In genomic region chr5:120674229-120675145, GRCm38 (mm10) we compare ENCODE assay signal across 9 mouse cellular contexts. TPM values are rescaled to one million over a fixed set of nuclear protein-coding genes. Genes with fewer than 3 reads are reported as not detected.
DNase-seq lines count a peak whose midpoint lies in the region; ATAC-seq and TF ChIP-seq lines count a peak whose summit lies in the region.
"Had no signal": no experiment of that assay in that cellular context is flagged by ENCODE, and none has a peak within 500 bp of the region (broad histone marks: within the 10 kb centered on the region; RNA-seq: fewer than 3 reads in every experiment).

No protein-coding gene starts in this region.

- no peaks in the 10 kb centered on the region for H3K9me3 ChIP-seq in stomach, embryonic 15.5 days
- H3K9me3 ChIP-seq: midbrain, embryonic 12.5 days had no signal

- H3K36me3 ChIP-seq in stomach, embryonic 15.5 days, result no peaks in the 10 kb centered on the region
- H3K36me3 ChIP-seq: midbrain, embryonic 12.5 days had no signal

- WGBS in bone marrow, adult 2 months, result 27% methylated on average over 21 of the region's 21 CpGs
- 25% methylated on average over 21 of the region's 21 CpGs for WGBS in stomach, embryonic 15.5 days

- no peaks in the 10 kb centered on the region for H3K27me3 ChIP-seq in stomach, embryonic 15.5 days (replicated peaks)

- intact Hi-C loops in left cerebral cortex, postnatal 4 days (cut with DNase I), result loop anchor here (5.0 kb wide), 1 partner anchor 52 kb away; no protein-coding TSS in a partner anchor
- intact Hi-C loops in left cerebral cortex, postnatal 25 days (cut with DNase I), result loop anchor here (1.0 to 10.0 kb wide), 2 partner anchors 74 to 170 kb away; partner anchors contain the start of gene Plbd2

- no peak for TF ChIP-seq POLR2A in bone marrow, adult 2 months (IDR thresholded peaks at IDR 0.05; ENCODE audit: borderline replicate concordance, control insufficient read depth, low read depth, low read length)

- peak; percentile 70 for DNase-seq in left cerebral cortex, postnatal 4 days
- DNase-seq in left cerebral cortex, postnatal 25 days (ENCODE audit: low spot score in 2 of 2), result no peak
- DNase-seq in induced T-regulatory cell, adult 2 months (ENCODE audit: low read depth), result peak; percentile 59
- no peak for DNase-seq in frontal cortex, adult 2 months (ENCODE audit: extremely low spot score in 1 of 2, low spot score in 1 of 2)

- H3K27ac ChIP-seq in bone marrow, adult 2 months (ENCODE audit: control insufficient read depth, insufficient read depth, low read depth, low read length, poor library complexity), result peak overlapping the region; percentile 24
- H3K27ac ChIP-seq in stomach, embryonic 15.5 days, result no peak overlapping the region
- H3K27ac ChIP-seq: midbrain, embryonic 12.5 days had no signal

- no peak overlapping the region for H3K4me3 ChIP-seq in bone marrow, adult 2 months (replicated peaks; ENCODE audit: control insufficient read depth, low read depth, low read length)
- no peak overlapping the region for H3K4me3 ChIP-seq in stomach, embryonic 15.5 days (replicated peaks)
- H3K4me3 ChIP-seq: midbrain, embryonic 12.5 days had no signal

- TF ChIP-seq CTCF in bone marrow, adult 2 months (IDR thresholded peaks at IDR 0.05; ENCODE audit: control insufficient read depth, insufficient read depth, low read length), result no peak

- no peaks in the 10 kb centered on the region for H3K4me1 ChIP-seq in bone marrow, adult 2 months (ENCODE audit: control insufficient read depth, insufficient read depth, low read length)
- H3K4me1 ChIP-seq in stomach, embryonic 15.5 days, result 0 out of 2 replicates have a peak, but pooled peaks cover 2% of the 10 kb centered on the region

- H3K4me2 ChIP-seq in stomach, embryonic 15.5 days, result 0 out of 2 replicates have a peak overlapping the region, but pooled peaks have one; percentile 10
- H3K4me2 ChIP-seq: midbrain, embryonic 12.5 days had no signal

- no peak overlapping the region for H3K9ac ChIP-seq in stomach, embryonic 15.5 days
- H3K9ac ChIP-seq: midbrain, embryonic 12.5 days had no signal

- ATAC-seq in stomach, embryonic 15.5 days (ENCODE audit: insufficient read depth, low FRiP score, low read depth), result peak; percentile 40
- ATAC-seq in erythroid progenitor cell, adult 5-6 weeks (replicated peaks; ENCODE audit: low FRiP score, poor library complexity, severe bottlenecking), result no peak
- ATAC-seq in cerebellum, adult (ENCODE audit: insufficient number of reproducible peaks, low FRiP score, low TSS enrichment), result no peak

RNA-seq across cellular contexts. Expression of gene Rasal1, which starts 25.9 kb away (rescaled TPM):
- 10 to 100 TPM; 42.2 to 54.6 TPM for total RNA-seq in left cerebral cortex, postnatal 4 days (2021)
- total RNA-seq in left cerebral cortex, postnatal 25 days (2021), result 10 to 100 TPM; 81.0 to 82.3 TPM
- 1.6 and 4.6 TPM in 2 replicates for polyA plus RNA-seq in bone marrow, adult 2 months (2011; ENCODE audit: insufficient read depth, insufficient read length, low replicate concordance, missing spikeins)
- polyA plus RNA-seq in stomach, embryonic 15.5 days (2015; fragmentation: Nextera tagmentation; extraction: Ambion mirVana), result 0.34 and 0.54 TPM in 2 replicates
- polyA plus RNA-seq in frontal cortex, adult 2 months (2012; rRNA removed), result 63.8 and 71.7 TPM in 2 replicates
- total RNA-seq in erythroid progenitor cell, adult 5-6 weeks (2015; ENCODE audit: low replicate concordance), result 14.3 TPM in 1 of 2 replicates, not detected in the other
- not detected in 2 replicates for total RNA-seq in erythroid progenitor cell, adult 5-6 weeks (2017; ENCODE audit: low replicate concordance)
- polyA plus RNA-seq: midbrain, embryonic 12.5 days had no signal

RNA-seq across cellular contexts. Expression of gene Dtx1, which starts 37.2 kb away (rescaled TPM):
- 100 to 1,000 TPM; 122 to 124 TPM for total RNA-seq in left cerebral cortex, postnatal 4 days (2021)
- total RNA-seq in left cerebral cortex, postnatal 25 days (2021), result 10 to 100 TPM; 68.9 to 71.2 TPM
- polyA plus RNA-seq in bone marrow, adult 2 months (2011; ENCODE audit: insufficient read depth, insufficient read length, low replicate concordance, missing spikeins), result 2.7 and 3.6 TPM in 2 replicates
- polyA plus RNA-seq in stomach, embryonic 15.5 days (2015; fragmentation: Nextera tagmentation; extraction: Ambion mirVana), result 5.2 and 5.6 TPM in 2 replicates
- 93.3 and 99.3 TPM in 2 replicates for polyA plus RNA-seq in frontal cortex, adult 2 months (2012; rRNA removed)
- total RNA-seq in erythroid progenitor cell, adult 5-6 weeks (2015; ENCODE audit: low replicate concordance), result 7.5 TPM in 1 of 2 replicates, not detected in the other
- total RNA-seq in erythroid progenitor cell, adult 5-6 weeks (2017; ENCODE audit: low replicate concordance), result 0.39 and 0.61 TPM in 2 replicates

RNA-seq across cellular contexts. Expression of gene Cfap73, which starts 40.5 kb away (rescaled TPM):
- under 1 TPM in 1 of 2 experiments, not detected in 1; 0.40 TPM for total RNA-seq in left cerebral cortex, postnatal 4 days (2021)
- total RNA-seq in left cerebral cortex, postnatal 25 days (2021), result not detected
- not detected in 2 replicates for polyA plus RNA-seq in bone marrow, adult 2 months (2011; ENCODE audit: insufficient read depth, insufficient read length, low replicate concordance, missing spikeins)
- polyA plus RNA-seq in stomach, embryonic 15.5 days (2015; fragmentation: Nextera tagmentation; extraction: Ambion mirVana), result not detected in 2 replicates
- polyA plus RNA-seq in frontal cortex, adult 2 months (2012; rRNA removed), result 0.10 TPM in 1 of 2 replicates, not detected in the other
- not detected in 2 replicates for total RNA-seq in erythroid progenitor cell, adult 5-6 weeks (2015; ENCODE audit: low replicate concordance)
- total RNA-seq in erythroid progenitor cell, adult 5-6 weeks (2017; ENCODE audit: low replicate concordance), result not detected in 2 replicates
- polyA plus RNA-seq: midbrain, embryonic 12.5 days had no signal

Comparison
In these comparisons a context has a peak if more than half of its experiments do, and no peak if none do; other contexts are left out.
1. DNase-seq: peak in left cerebral cortex, postnatal 4 days (single experiment) and induced T-regulatory cell, adult 2 months (single experiment); none in left cerebral cortex, postnatal 25 days (0 of 2) and frontal cortex, adult 2 months (0 of 2).
2. RNA of gene Dtx1, which starts 37.2 kb away (total RNA-seq): 122 to 124 TPM in left cerebral cortex, postnatal 4 days and 68.9 to 71.2 TPM in left cerebral cortex, postnatal 25 days; 0.39 to 7.5 TPM in erythroid progenitor cell, adult 5-6 weeks; every median in the first group is over 4 times any median in the second.